Mouse (Mus musculus) small intestine, adult 2 months (tissue): ENCODE measurements around the gene Arhgap29.

ENCODE experiments used
- CTCF ChIP-seq: fragments of 200-500 bp; IDR thresholded peaks from 2 replicates; pipeline ENCODE4 v1.5.1; 2012; ENCODE audit warnings: low read depth, mild to moderate bottlenecking, control low read depth, inconsistent platforms, low read length, moderate library complexity, mixed read lengths; ENCODE audit not compliant: insufficient replicate concordance, insufficient read length; ENCODE audit errors: extremely low read depth
- POLR2A ChIP-seq: fragments of 200-500 bp; IDR thresholded peaks from 2 replicates; pipeline ENCODE4 v1.6.1; 2012; ENCODE audit warnings: low read depth, mild to moderate bottlenecking, control low read depth, inconsistent platforms, low read length, moderate library complexity

GRCm38 (mm10) chr3:121903695-121904094 lies 48.6 kb upstream of the Arhgap29 start:
- TF ChIP-seq CTCF (no peak), POLR2A (no peak)
